Mouse (Mus musculus): ENCODE results near the gene Rhob. TPM values are rescaled to one million over a fixed set of nuclear protein-coding genes. Genes with fewer than 3 reads are reported as not detected.

Rhob gene
- total RNA-seq, 1 experiment from 2014 or later, result 165 TPM

DNA sequence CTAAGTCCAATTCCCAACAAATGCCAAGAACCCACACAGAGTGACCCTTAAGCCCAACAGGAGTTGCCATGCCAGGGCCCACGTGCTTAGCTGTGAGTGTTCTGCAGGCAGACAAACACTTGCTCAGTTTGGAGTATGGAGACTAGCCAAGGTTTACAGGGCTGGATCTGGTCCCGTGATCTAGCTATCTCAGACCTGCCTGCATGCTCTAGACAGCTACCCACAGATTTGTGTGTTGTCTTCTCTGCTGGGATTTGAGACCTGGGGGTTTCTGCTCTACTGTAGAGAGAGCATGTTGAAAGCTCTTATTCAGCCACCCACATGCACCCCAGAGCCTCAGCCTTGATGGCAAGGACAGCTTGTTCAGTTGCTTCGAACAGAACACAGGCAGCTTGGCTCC, 45.3 kb downstream of the Rhob start:
- no peak for ATAC-seq (ENCODE audit: extremely low read depth, insufficient number of reproducible peaks, low FRiP score, poor library complexity, severe bottlenecking)

DNA sequence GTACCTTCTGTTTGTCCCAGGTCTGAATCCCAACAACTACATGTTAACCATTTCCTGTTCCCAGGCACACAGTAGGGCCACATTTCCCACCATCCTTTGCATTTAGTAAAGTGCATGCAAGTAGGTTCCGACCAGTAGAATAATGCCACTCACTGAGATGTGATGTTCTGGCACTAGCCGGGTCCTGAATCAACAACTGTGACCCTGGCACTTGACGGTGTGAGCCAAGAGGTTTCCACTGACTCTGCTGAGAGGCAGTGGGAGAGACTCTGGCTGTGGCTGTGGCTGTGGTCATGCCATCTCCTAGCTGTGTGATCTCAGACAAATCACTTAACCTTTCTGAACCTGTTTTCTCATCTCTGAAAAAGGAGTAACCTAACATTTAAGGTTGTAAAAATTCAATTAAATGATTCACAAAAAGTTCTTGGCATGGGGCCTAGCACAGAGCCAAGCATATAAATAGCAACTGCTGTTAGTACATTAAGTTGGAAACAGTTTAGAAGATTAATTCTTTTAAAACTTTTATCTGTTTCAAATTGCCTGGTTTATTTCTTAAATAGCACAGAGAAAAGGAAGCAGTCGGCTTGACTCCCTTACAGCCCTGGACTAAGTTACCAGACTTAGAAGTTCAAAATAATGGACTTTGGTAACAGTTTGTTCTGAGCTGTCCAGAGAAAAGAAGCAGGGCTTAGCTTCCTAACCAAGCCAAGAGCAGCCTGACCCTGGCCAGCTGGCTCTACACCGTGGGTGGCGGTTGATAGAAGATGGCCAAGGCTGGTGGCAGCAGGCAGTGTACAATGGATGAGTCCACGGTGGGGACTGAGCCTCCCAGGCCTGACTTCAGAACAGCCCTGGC, 46.8 kb downstream of the Rhob start:
- ATAC-seq (ENCODE audit: extremely low read depth, insufficient number of reproducible peaks, low FRiP score, poor library complexity, severe bottlenecking), result no peak

- no peak for ATAC-seq (ENCODE audit: extremely low read depth, insufficient number of reproducible peaks, low FRiP score, poor library complexity, severe bottlenecking)
Measured at GRCm38 (mm10) chr12:8451571-8452485, 48.0 kb downstream of the Rhob start.

GRCm38 (mm10) chr12:8450639-8451038, 49.2 kb downstream of the Rhob start:
- ATAC-seq (ENCODE audit: extremely low read depth, insufficient number of reproducible peaks, low FRiP score, poor library complexity, severe bottlenecking), result peak; percentile 30; the same call in 1 of the 2 replicates

DNA sequence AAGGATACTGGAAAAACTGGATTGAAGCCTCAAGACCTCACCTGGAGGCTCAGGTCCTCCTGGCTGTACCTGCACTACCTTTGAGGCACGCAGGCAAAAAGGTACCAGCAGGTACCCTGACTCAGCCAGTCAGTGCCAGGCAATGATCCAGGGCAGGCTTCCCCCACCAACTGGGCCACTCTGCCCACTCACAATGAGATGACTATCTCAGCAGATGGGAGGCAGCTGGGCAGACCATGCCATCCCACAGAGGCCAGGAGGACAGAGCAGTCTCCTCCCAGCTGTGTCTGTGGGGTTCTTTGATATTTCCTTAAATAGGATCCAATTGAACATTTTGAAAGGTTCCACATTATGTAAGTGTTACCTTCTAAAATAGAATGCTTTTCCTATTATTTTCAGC, 49.8 kb downstream of the Rhob start:
- no peak for ATAC-seq (ENCODE audit: extremely low read depth, insufficient number of reproducible peaks, low FRiP score, poor library complexity, severe bottlenecking)

Other genes starting within 250 kb of the Rhob start
- not detected in 2 replicates for gene Gdf7, start 198.1 kb downstream of the Rhob start, total RNA-seq (2017)
- gene Hs1bp3, start 186.6 kb downstream of the Rhob start, total RNA-seq (2017), result 3.7 and 5.5 TPM in 2 replicates
- gene Slc7a15, start 99.1 kb upstream of the Rhob start, total RNA-seq (2017), result not detected in 2 replicates
- 191 and 209 TPM in 2 replicates for gene Pum2, start 174.1 kb upstream of the Rhob start, total RNA-seq (2017)